Mouse (Mus musculus) v-Abl transformed pro-B cells (cell line): ENCODE data around the gene Rps8.

Experiments
- in situ Hi-C, 2 experiments: fragments of 400-800 bp; cut with MboI; formaldehyde crosslinking; loops; one replicate each; pipeline ENCODE4 v1.15.1; 2025; ENCODE audit not compliant: unreplicated experiment in 2 of 2

The Rps8 gene

DNA sequence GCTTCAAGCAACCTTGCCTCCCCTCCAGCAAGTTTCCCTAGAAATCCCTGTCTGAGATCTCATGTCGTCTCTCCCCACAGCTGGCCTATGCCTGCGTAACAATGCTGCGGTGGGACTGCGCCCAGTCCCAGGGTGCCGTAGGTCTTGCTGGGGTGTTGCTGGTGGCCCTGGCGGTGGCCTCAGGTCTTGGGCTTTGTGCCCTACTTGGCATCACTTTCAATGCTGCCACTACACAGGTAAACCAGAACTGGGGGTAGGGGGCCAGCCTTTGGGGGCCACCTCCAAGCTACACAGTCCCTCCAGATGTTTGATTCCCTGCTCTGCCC, 47.6 kb downstream of the Rps8 start:
- in situ Hi-C loops = no loop called here

DNA sequence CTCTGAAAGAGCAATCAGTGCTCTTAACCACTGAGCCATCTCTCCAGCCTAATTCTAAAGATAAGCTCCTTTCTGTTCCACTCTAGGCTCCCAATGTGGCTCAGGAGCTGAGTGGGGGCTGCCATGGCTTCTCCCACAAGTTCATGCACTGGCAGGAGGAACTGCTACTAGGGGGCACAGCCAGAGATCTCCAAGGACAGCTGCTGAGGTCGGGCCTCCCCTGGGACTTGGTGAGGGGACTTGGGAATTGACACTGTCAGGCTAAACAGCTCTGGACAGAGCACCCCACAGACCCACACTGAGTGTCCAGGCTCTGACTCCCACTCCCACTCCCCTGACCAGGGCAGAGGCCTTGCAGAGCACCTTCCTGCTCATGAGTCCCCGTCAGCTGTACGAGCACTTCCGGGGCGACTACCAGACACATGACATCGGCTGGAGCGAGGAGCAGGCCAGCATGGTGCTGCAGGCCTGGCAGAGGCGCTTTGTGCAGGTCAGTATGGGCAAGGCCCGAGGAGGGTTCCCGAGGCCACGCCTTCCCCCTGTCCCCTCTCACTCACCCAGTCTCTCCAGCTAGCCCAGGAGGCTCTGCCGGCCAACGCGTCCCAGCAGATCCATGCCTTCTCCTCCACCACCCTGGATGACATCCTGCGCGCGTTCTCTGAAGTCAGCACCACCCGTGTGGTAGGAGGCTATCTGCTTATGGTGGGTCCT, 48.1 kb downstream of the Rps8 start:
- in situ Hi-C loops = no loop called here

DNA sequence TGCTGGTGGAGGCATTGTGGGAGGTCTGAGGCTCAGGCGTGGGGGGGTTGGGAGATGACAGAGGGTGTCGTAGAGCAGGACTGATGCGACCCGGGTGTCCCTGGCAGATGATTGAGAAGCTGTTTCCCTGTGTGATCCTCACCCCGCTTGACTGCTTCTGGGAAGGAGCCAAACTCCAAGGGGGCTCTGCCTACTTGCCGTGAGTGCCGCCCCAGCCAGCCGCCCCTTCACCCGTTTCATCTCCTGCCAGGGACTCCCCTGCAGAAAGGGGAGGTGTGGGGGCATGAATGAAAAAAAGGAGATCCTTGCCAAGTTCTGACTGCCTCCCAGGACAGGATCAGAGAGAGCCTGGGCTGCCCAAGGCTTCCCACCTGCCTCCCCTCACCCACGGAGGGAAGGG, 50.9 kb downstream of the Rps8 start:
- in situ Hi-C loops = no loop called here

DNA sequence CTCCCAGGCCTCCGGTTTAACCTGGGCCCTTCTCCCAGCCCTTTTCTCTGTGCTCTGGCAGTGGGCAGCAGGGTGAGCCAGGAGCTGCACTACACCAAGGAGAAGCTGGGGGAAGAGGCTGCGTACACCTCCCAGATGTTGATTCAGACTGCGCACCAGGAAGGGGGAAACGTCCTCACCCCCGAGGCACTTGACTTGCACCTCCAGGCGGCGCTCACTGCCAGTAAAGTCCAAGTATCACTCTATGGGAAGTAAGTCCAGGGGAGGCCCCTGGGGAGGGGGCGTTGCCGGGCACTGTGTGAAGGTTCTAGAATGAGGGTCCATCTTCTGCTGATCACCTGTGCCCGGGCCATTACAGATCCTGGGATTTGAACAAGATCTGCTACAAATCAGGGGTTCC, 51.4 kb downstream of the Rps8 start:
- in situ Hi-C loops = loop anchor here in 1 of 2 experiments (5.0 kb wide), 1 partner anchor 43 kb away; no protein-coding TSS in a partner anchor
